Mouse (Mus musculus): Measurements from ENCODE around the gene Hinfp. TPM values are rescaled to one million over a fixed set of nuclear protein-coding genes. Genes with fewer than 3 reads are reported as not detected.
"Not testable (repeated sequence)": the region's sequence is repeated elsewhere in the genome, so short reads cannot be mapped to it uniquely, and the experiment has no call there.

The Hinfp gene
- polyA plus RNA-seq, 1 experiment from 2014 or later = 16.5 TPM

DNA sequence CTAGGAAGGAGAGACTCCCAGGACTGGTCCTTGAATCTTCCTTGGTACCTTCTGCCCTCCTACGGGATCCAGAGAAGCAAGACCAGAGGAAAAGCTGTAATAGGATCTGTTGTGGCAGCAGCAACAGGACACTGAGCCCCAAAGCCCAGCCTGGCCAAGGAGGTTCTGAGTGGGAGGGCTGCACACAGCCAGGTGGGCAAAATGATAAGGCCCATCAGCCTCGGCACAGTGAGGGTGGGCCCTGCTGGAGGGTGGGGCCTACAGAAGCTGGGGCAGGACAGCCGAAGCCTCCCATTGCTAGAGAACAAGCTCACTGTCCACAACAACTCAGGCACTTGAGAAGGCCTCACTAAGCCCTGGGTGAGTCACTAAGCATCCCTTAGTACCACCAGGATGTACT lies 36.7 kb upstream of the Hinfp start:
- peak overlapping the region; percentile 65 for H3K4me3 ChIP-seq
- ATAC-seq (ENCODE audit: insufficient number of reproducible peaks, low FRiP score) = peak; percentile 74
- peak overlapping the region; percentile 74 for H3K9ac ChIP-seq
- no peaks in the 10 kb centered on the region for H3K9me3 ChIP-seq (replicated peaks)
- H3K27me3 ChIP-seq (replicated peaks) = no peaks in the 10 kb centered on the region
- peaks cover 48% of the 10 kb centered on the region for H3K36me3 ChIP-seq
- 53% methylated on average over 3 of the region's 3 CpGs for WGBS
- peak overlapping the region; percentile 75 for H3K4me2 ChIP-seq
- peaks cover 30% of the 10 kb centered on the region for H3K4me1 ChIP-seq (replicated peaks)
- peak overlapping the region; percentile 98 for H3K27ac ChIP-seq (ENCODE audit: poor library complexity, severe bottlenecking)

GRCm38 (mm10) chr9:44341487-44341886 lies 36.0 kb upstream of the Hinfp start:
- Histone ChIP-seq H3K4me3 (peak overlapping the region; percentile 65), H3K4me2 (no peak overlapping the region), H3K9me3 (replicated peaks) (no peaks in the 10 kb centered on the region), H3K9ac (peak overlapping the region; percentile 74), H3K27me3 (replicated peaks) (no peaks in the 10 kb centered on the region), H3K36me3 (peaks cover 48% of the 10 kb centered on the region), H3K27ac (ENCODE audit: poor library complexity, severe bottlenecking) (peak overlapping the region; percentile 98), H3K4me1 (replicated peaks) (peaks cover 37% of the 10 kb centered on the region)
- 87% methylated on average over 5 of the region's 5 CpGs for WGBS
- no peak for ATAC-seq (ENCODE audit: insufficient number of reproducible peaks, low FRiP score)

- Histone ChIP-seq H3K9ac (no peak overlapping the region), H3K4me1 (replicated peaks) (peaks cover 36% of the 10 kb centered on the region), H3K27me3 (replicated peaks) (no peaks in the 10 kb centered on the region), H3K4me3 (no peak overlapping the region), H3K4me2 (peak overlapping the region; percentile 69; the same call in 1 of the 2 replicates), H3K36me3 (peaks cover 51% of the 10 kb centered on the region), H3K27ac (ENCODE audit: poor library complexity, severe bottlenecking) (no peak overlapping the region), H3K9me3 (replicated peaks) (no peaks in the 10 kb centered on the region)
- no peak for ATAC-seq (ENCODE audit: insufficient number of reproducible peaks, low FRiP score)
- WGBS = 84% methylated on average over 5 of the region's 5 CpGs
Measured at GRCm38 (mm10) chr9:44338574-44338973, 33.1 kb upstream of the Hinfp start.

DNA sequence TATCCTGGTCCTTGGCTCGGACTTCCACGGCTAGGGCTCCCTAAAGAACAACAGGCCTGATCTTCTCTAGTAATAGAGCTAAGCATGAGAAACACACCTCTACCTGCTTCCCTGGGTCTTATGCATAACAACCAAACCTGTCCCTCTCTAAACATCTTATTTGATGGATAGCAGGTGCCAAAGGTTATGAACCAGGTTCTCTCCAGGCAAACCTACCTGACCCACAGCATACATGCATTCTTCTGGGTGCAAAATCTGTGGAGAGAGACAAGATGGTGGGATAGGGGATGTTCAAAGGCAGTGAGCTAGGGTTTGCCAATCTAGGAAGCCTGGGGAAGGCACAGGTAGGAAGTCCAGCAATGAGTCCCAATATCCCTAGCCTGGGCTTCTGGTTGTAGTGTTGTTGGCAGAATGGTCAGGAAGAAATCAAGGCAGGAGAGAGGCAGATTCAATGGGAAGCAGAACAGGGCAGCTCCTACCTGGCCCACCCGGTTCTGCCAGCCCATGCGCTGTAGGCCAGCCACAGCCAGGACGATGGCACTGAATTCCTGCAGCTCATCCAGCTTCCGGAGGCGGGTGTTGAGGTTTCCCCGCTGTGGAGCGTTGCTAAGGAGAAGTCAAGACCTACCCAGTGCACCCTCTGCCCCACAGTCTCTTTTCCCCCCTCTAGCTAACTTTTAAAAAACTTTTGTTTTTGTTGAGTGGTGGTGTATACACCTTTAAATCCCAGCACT lies 32.1 kb upstream of the Hinfp start:
- H3K4me2 ChIP-seq = peak overlapping the region; percentile 69
- peak overlapping the region; percentile 67 for H3K9ac ChIP-seq
- WGBS = 60% methylated on average over 9 of the region's 9 CpGs
- H3K4me1 ChIP-seq (replicated peaks) = peaks cover 29% of the 10 kb centered on the region
- no peaks in the 10 kb centered on the region for H3K9me3 ChIP-seq (replicated peaks)
- H3K4me3 ChIP-seq = peak overlapping the region; percentile 95
- peak overlapping the region; percentile 44 for H3K27ac ChIP-seq (ENCODE audit: poor library complexity, severe bottlenecking)
- no peak for ATAC-seq (ENCODE audit: insufficient number of reproducible peaks, low FRiP score)
- no peaks in the 10 kb centered on the region for H3K27me3 ChIP-seq (replicated peaks)
- H3K36me3 ChIP-seq = peaks cover 61% of the 10 kb centered on the region

DNA sequence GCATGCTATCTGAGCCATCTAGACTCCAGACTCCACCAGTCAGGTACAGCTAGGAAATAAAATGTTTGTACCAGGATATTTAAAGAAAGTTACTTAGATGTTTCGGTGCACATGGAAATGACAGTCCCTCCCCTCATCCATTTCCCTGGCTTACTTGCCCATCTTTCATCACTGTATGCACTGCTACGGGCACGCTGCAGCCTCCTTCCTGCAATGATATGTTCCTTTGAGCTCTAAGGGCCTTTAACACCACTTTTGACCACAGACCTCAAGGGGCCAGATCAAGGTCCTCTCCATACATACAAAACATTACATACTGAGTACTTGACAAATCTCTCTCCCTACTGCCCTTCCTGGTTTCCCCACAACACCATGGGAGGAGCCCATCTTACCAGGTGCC lies 31.5 kb upstream of the Hinfp start:
- H3K27ac ChIP-seq (ENCODE audit: poor library complexity, severe bottlenecking) = no peak overlapping the region
- H3K36me3 ChIP-seq = peaks cover 66% of the 10 kb centered on the region

GRCm38 (mm10) chr9:44336513-44336912 lies 31.0 kb upstream of the Hinfp start:
- H3K36me3 ChIP-seq = peaks cover 67% of the 10 kb centered on the region
- 37% methylated on average over 4 of the region's 4 CpGs for WGBS
- H3K27ac ChIP-seq (ENCODE audit: poor library complexity, severe bottlenecking) = not testable (repeated sequence)

More for the DNA sequence above, 31.5 kb upstream of the Hinfp start:
- ATAC-seq (ENCODE audit: insufficient number of reproducible peaks, low FRiP score) = no peak
- H3K9me3 ChIP-seq (replicated peaks) = no peaks in the 10 kb centered on the region
- peak overlapping the region; percentile 67 for H3K9ac ChIP-seq
- H3K4me1 ChIP-seq (replicated peaks) = peaks cover 22% of the 10 kb centered on the region
- WGBS = 63% methylated on average over 3 of the region's 3 CpGs
- peak overlapping the region; percentile 69 for H3K4me2 ChIP-seq
- no peaks in the 10 kb centered on the region for H3K27me3 ChIP-seq (replicated peaks)
- peak overlapping the region; percentile 95 for H3K4me3 ChIP-seq

DNA sequence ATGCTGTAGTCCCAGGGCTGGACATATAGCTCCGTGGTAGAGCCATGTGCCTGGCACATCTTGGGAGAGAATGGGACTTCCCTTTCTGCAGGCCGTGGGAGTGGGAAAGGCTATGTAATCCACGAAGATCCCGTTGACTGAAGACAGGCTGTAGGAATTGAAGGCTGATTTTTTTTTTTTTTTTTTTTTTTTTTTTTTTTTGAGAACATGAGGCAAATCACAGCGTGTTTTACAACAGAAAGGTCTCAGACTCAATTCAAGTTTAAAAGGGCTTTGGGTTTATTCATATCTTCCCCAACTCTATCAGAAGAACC lies 30.6 kb upstream of the Hinfp start:
- no peaks in the 10 kb centered on the region for H3K27me3 ChIP-seq (replicated peaks)
- peaks cover 17% of the 10 kb centered on the region for H3K4me1 ChIP-seq (replicated peaks)
- WGBS = 4% methylated on average over 5 of the region's 5 CpGs
- H3K9ac ChIP-seq = peak overlapping the region; percentile 98
- no peak for ATAC-seq (ENCODE audit: insufficient number of reproducible peaks, low FRiP score)
- no peaks in the 10 kb centered on the region for H3K9me3 ChIP-seq (replicated peaks)
- H3K4me3 ChIP-seq = peak overlapping the region; percentile 95
- peak overlapping the region; percentile 99 for H3K27ac ChIP-seq (ENCODE audit: poor library complexity, severe bottlenecking)
- H3K36me3 ChIP-seq = peaks cover 68% of the 10 kb centered on the region
- H3K4me2 ChIP-seq = peak overlapping the region; percentile 69

More at GRCm38 (mm10) chr9:44336513-44336912, 31.0 kb upstream of the Hinfp start:
- peak overlapping the region; percentile 69 for H3K4me2 ChIP-seq
- not testable (repeated sequence) for ATAC-seq (ENCODE audit: insufficient number of reproducible peaks, low FRiP score); H3K9me3 ChIP-seq (replicated peaks); H3K27me3 ChIP-seq (replicated peaks)
- H3K4me1 ChIP-seq (replicated peaks) = peaks cover 18% of the 10 kb centered on the region
- peak overlapping the region; percentile 95 for H3K4me3 ChIP-seq
- H3K9ac ChIP-seq = peak overlapping the region; percentile 67

DNA sequence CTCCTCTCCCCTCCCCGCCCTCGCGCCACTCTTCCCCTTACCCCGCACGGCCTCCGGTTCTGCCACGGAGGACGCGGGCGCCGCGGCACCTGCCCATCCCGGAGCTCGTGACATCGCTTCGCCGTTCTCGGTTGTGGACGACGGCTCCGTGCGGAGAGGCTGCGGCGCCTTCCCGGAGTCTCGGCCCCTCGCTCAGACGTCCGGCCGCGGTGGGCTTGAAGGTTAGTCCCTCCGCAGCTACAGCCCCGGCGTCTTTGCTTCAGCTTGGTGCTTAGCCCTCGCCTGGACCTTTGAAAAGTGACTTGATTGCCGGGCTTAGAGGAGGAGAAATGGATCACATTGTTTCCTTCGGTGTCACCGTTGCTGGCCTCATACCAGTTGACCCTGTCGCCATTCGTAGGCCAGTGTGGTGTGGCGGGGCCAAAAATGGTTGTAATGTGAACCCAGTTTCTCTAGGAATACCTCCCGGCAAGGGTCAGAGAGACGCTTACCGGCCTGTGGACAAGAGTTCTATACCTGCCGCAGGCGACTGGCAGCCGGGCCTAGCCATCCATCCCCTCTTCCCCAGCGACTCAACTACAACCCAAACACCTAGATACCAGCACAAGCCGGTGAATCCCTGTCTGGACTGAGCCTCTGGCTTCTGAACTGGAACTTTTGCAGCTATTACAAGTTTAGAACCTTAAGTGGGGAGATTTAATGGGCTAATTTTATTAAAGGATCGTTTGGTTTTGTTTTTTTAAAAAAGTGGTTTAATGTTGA lies 30.0 kb upstream of the Hinfp start:
- under 1% methylated on average over 47 of the region's 50 CpGs for WGBS
- Histone ChIP-seq H3K27ac (ENCODE audit: poor library complexity, severe bottlenecking) (peak overlapping the region; percentile 99), H3K9me3 (replicated peaks) (no peaks in the 10 kb centered on the region), H3K9ac (peak overlapping the region; percentile 98), H3K4me2 (peak overlapping the region; percentile 69), H3K4me1 (replicated peaks) (peaks cover 17% of the 10 kb centered on the region), H3K27me3 (replicated peaks) (no peaks in the 10 kb centered on the region), H3K36me3 (peaks cover 68% of the 10 kb centered on the region), H3K4me3 (peak overlapping the region; percentile 95)
- peak; percentile 15; the same call in 1 of the 2 replicates for ATAC-seq (ENCODE audit: insufficient number of reproducible peaks, low FRiP score)

- Histone ChIP-seq H3K9ac (peak within 1 kb of the TSS; percentile 98), H3K27ac (ENCODE audit: poor library complexity, severe bottlenecking) (peak within 1 kb of the TSS; percentile 99), H3K4me3 (peak within 1 kb of the TSS; percentile 95), H3K9me3 (replicated peaks) (no peaks in the 10 kb centered on the region), H3K27me3 (replicated peaks) (no peaks in the 10 kb centered on the region), H3K36me3 (peaks cover 70% of the 10 kb centered on the region), H3K4me2 (peak within 1 kb of the TSS; percentile 69), H3K4me1 (replicated peaks) (peaks cover 17% of the 10 kb centered on the region)
- peak; percentile 93 for ATAC-seq (ENCODE audit: insufficient number of reproducible peaks, low FRiP score)
- WGBS = under 1% methylated on average over 91 of the region's 91 CpGs
Measured at GRCm38 (mm10) chr9:44334396-44335330, 29.2 kb upstream of the Hinfp start, which contains the start of gene H2afx. Gene H2afx (plus strand): TSS chr9:44334694.

DNA sequence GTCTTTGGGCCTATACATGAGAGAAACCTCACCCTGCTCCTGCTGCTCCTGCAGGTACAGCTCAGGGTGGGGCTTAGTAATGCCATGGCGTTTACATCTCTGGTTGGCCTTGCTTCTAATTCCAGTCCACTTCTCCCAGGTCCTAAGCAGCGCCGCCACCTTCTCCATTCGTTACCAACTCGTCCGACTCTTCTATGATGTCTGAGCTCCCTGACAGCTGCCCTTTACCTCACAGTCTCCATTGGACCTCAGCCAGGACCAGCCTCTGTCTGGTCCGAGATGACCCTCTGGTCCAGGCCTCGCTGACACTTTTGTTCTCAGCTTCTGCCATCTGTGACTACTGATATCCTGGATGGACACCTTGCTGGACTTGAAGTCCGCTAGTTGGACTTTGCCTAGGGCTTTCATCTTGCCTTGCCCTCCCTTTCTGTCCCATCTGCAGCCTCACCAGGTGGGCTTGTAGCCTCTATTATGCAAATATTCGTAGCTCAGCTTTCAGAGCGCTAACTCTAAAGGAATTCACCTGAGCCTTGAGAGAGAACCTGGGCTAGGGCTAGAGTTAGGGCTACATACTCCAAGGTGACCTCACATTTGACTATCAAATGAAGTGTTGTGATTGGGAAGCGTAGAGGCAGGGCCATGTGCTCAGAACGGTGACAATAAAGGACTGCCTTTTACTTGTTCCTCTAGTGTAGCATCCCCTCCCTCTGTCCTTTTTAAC lies 27.6 kb upstream of the Hinfp start:
- no peak for ATAC-seq (ENCODE audit: insufficient number of reproducible peaks, low FRiP score)
- Histone ChIP-seq H3K27ac (ENCODE audit: poor library complexity, severe bottlenecking) (no peak overlapping the region), H3K4me2 (no peak overlapping the region), H3K36me3 (peaks cover 69% of the 10 kb centered on the region), H3K4me3 (no peak overlapping the region), H3K27me3 (replicated peaks) (no peaks in the 10 kb centered on the region), H3K9ac (no peak overlapping the region), H3K4me1 (replicated peaks) (peaks cover 17% of the 10 kb centered on the region), H3K9me3 (replicated peaks) (no peaks in the 10 kb centered on the region)
- WGBS = 93% methylated on average over 13 of the region's 13 CpGs
